Mouse (Mus musculus) hindbrain, embryonic 10.5 days (tissue): ENCODE results near the gene Astl. TPM values are rescaled to one million over a fixed set of nuclear protein-coding genes. Genes with fewer than 3 reads are reported as not detected.
A peak's percentile ranks its signal among the peaks of the same experiment; 100 is the strongest.
"Not testable (repeated sequence)": the region's sequence is repeated elsewhere in the genome, so short reads cannot be mapped to it uniquely, and the experiment has no call there.

Source experiments
- DNase-seq: peaks from one replicate; pipeline ENCODE4 v3.0.0-alpha.2; 2017; ENCODE audit warnings: low spot score
- H3K27ac ChIP-seq: fragments of 300-500 bp; sonication (generic); 2 replicates; pipeline ENCODE4 v1.5.1; 2016; ENCODE audit warnings: mild to moderate bottlenecking, moderate library complexity
- H3K27me3 ChIP-seq: fragments of 300-500 bp; sonication (generic); 2 replicates; pipeline ENCODE4 v1.6.1; 2016; ENCODE audit warnings: mild to moderate bottlenecking; ENCODE audit not compliant: poor library complexity, insufficient read depth, severe bottlenecking
- H3K36me3 ChIP-seq: fragments of 300-500 bp; sonication (generic); 2 replicates; pipeline ENCODE4 v1.6.1; 2016; ENCODE audit warnings: mild to moderate bottlenecking, moderate library complexity
- H3K4me1 ChIP-seq: fragments of 300-500 bp; sonication (generic); replicated peaks from 2 replicates; pipeline ENCODE4 v1.6.1; 2016; ENCODE audit warnings: mild to moderate bottlenecking
- H3K4me3 ChIP-seq: fragments of 300-500 bp; sonication (generic); 2 replicates; pipeline ENCODE4 v1.5.1; 2016; ENCODE audit warnings: mild to moderate bottlenecking, moderate library complexity
- H3K9me3 ChIP-seq: fragments of 300-500 bp; sonication (generic); 2 replicates; pipeline ENCODE4 v1.6.1; 2016; ENCODE audit warnings: mild to moderate bottlenecking, moderate library complexity
- WGBS: fragments of 180-500 bp; shearing (Covaris S2); methylation state at CpG from one replicate; pipeline ENCODE4 v1.1.7; 2016; 5-methylcytosine and 5-hydroxymethylcytosine counted together
- polyA plus RNA-seq: library from polyadenylated mRNA; unstranded; fragments of >200 nt; fragmentation: Nextera tagmentation; extraction: Ambion mirVana; gene quantifications from 2 replicates; pipeline ENCODE4 v1.2.1, GENCODE M21; 2016

Gene Astl
- polyA plus RNA-seq = not detected in 2 replicates

GRCm38 (mm10) chr2:127338416-127338815, at the start of gene Astl:
Astl (plus strand) TSS chr2:127338639.
- H3K36me3 ChIP-seq = no peaks in the 10 kb centered on the region
- no peak for DNase-seq
- H3K27ac ChIP-seq = no peak within 1 kb of the TSS
- H3K4me1 ChIP-seq = peaks cover 17% of the 10 kb centered on the region
- WGBS = 82% methylated on average over 4 of the region's 4 CpGs
- no peaks in the 10 kb centered on the region for H3K9me3 ChIP-seq
- peaks cover 47% of the 10 kb centered on the region for H3K27me3 ChIP-seq
- peak within 1 kb of the TSS; percentile 61; the same call in 1 of the 2 replicates for H3K4me3 ChIP-seq

GRCm38 (mm10) chr2:127292250-127292649, 46.2 kb upstream of the Astl start:
- H3K4me1 ChIP-seq = no peaks in the 10 kb centered on the region
- H3K4me3 ChIP-seq = no peak overlapping the region
- DNase-seq = no peak
- H3K9me3 ChIP-seq = no peaks in the 10 kb centered on the region
- 90% methylated on average over 4 of the region's 4 CpGs for WGBS
- no peak overlapping the region for H3K27ac ChIP-seq
- peaks cover 92% of the 10 kb centered on the region for H3K36me3 ChIP-seq
- no peaks in the 10 kb centered on the region for H3K27me3 ChIP-seq

- Histone ChIP-seq H3K27ac (no peak overlapping the region), H3K4me3 (no peak overlapping the region), H3K9me3 (no peaks in the 10 kb centered on the region), H3K27me3 (no peaks in the 10 kb centered on the region), H3K4me1 (no peaks in the 10 kb centered on the region), H3K36me3 (peaks cover 100% of the 10 kb centered on the region)
- DNase-seq = no peak
- WGBS = 95% methylated on average over 7 of the region's 7 CpGs
These were observed 41.2 kb upstream of the Astl start for GRCm38 (mm10) chr2:127297001-127297805.

DNA sequence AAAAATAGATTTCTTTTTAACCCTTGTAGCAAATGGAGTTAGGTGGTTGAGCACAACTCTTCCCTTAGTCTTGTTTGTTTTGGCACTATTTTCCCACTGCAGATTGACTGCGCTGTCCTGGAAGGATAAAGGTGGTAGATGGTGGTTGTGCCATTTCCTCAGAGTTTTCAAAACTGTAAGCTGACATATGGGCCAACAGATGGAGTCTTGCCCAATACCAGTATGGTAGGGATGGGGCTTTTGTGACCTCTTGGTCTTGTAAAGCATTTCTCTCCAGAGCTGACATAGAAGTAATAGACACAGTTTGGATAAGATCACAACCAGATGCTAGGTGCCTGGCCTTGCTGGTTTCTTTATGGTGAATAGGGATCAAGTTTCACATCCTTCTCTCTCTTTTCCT, 40.4 kb upstream of the Astl start:
- Histone ChIP-seq H3K27me3 (no peaks in the 10 kb centered on the region), H3K4me3 (no peak overlapping the region), H3K36me3 (peaks cover 94% of the 10 kb centered on the region), H3K27ac (no peak overlapping the region), H3K4me1 (no peaks in the 10 kb centered on the region), H3K9me3 (no peaks in the 10 kb centered on the region)
- DNase-seq = no peak
- 97% methylated on average over 1 of the region's 1 CpGs for WGBS

DNA sequence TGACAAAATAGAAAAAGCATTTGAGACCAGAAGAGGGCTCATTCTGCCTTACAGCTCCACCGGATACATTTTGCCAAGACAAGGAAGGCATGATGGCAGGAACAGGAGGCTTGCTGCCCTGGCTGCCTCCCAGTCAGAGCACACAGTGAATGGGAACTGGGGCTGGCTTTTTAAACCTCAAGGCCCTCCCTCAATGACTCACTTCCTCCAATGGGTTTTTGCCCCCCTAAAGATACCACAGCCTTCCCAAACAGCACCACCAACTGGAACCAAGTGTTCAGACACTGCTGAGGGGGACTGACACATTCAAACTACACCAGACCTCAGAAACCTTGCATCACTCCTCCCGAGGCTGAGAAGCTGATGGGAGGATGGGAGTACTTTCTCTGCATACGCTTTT, 37.7 kb upstream of the Astl start:
- 85% methylated on average over 3 of the region's 3 CpGs for WGBS
- peaks cover 67% of the 10 kb centered on the region for H3K36me3 ChIP-seq
- DNase-seq = no peak
- no peaks in the 10 kb centered on the region for H3K27me3 ChIP-seq
- H3K4me3 ChIP-seq = no peak overlapping the region
- H3K9me3 ChIP-seq = no peaks in the 10 kb centered on the region
- no peaks in the 10 kb centered on the region for H3K4me1 ChIP-seq
- no peak overlapping the region for H3K27ac ChIP-seq

DNA sequence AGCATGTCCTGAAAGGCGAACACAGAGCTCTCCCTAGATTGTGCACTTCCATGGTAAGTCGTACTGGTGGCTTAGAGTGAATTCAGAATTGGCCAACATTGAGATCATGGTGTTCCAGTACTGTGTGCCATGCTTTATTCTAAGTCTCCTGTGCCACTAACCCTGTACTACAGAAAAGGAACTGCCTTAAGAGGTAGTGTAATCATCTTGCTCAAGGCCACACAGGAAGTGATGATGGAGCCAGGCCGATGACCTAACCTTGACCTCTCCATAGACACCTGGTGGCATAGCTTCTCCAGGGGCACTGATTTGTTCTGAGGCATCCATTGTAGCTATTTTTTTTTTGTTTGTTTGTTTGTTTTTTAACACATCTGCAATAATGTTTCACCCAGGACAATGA, 36.6 kb upstream of the Astl start:
- no peaks in the 10 kb centered on the region for H3K27me3 ChIP-seq
- H3K27ac ChIP-seq = no peak overlapping the region
- no peak for DNase-seq
- WGBS = 89% methylated on average over 3 of the region's 3 CpGs
- no peaks in the 10 kb centered on the region for H3K4me1 ChIP-seq
- H3K9me3 ChIP-seq = no peaks in the 10 kb centered on the region
- peaks cover 55% of the 10 kb centered on the region for H3K36me3 ChIP-seq
- H3K4me3 ChIP-seq = no peak overlapping the region

DNA sequence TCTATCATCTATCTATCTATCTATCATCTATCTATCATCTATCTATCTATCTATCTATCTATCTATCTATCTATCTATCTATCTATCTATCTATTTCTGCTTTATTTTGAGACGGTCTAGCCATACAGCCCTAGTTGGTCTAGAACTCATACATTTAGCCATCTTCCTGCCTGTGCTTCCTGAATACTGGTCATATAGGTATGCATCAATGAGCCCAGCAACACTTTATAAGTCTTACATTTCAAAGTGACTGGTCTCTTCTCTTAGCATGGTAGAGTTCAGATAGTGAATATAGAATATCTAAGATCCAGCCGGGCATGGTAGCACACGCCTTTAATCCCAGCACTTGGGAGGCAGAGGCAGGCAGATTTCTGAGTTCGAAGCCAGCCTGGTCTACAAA, 34.2 kb upstream of the Astl start:
- not testable (repeated sequence) for H3K27ac ChIP-seq
- H3K36me3 ChIP-seq = peaks cover 32% of the 10 kb centered on the region
- 92% methylated on average over 4 of the region's 4 CpGs for WGBS

GRCm38 (mm10) chr2:127304609-127305210, 33.7 kb upstream of the Astl start:
- Histone ChIP-seq H3K4me3 (no peak overlapping the region), H3K9me3 (no peaks in the 10 kb centered on the region), H3K27me3 (no peaks in the 10 kb centered on the region), H3K36me3 (peaks cover 27% of the 10 kb centered on the region), H3K4me1 (no peaks in the 10 kb centered on the region), H3K27ac (no peak overlapping the region)
- whole genome bisulfite sequencing = 85% methylated on average over 3 of the region's 3 CpGs
- DNase-seq = no peak

More for the DNA sequence above, 34.2 kb upstream of the Astl start:
- H3K4me3 ChIP-seq, H3K27me3 ChIP-seq, H3K9me3 ChIP-seq, DNase-seq, H3K4me1 ChIP-seq: not testable (repeated sequence)

- H3K9me3 ChIP-seq = no peaks in the 10 kb centered on the region
- no peak overlapping the region for H3K4me3 ChIP-seq
- no peak for DNase-seq
- no peak overlapping the region for H3K27ac ChIP-seq
- H3K27me3 ChIP-seq = no peaks in the 10 kb centered on the region
- H3K36me3 ChIP-seq = peaks cover 13% of the 10 kb centered on the region
- H3K4me1 ChIP-seq = no peaks in the 10 kb centered on the region
These were observed 32.3 kb upstream of the Astl start for GRCm38 (mm10) chr2:127306123-127306522.

- no peaks in the 10 kb centered on the region for H3K9me3 ChIP-seq
- no peaks in the 10 kb centered on the region for H3K27me3 ChIP-seq
- 47% methylated on average over 3 of the region's 3 CpGs for WGBS
- no peak overlapping the region for H3K4me3 ChIP-seq
- H3K4me1 ChIP-seq = no peaks in the 10 kb centered on the region
- H3K27ac ChIP-seq = no peak overlapping the region
- 0 out of 2 replicates have a peak, but pooled peaks cover 2% of the 10 kb centered on the region for H3K36me3 ChIP-seq
- DNase-seq = no peak
These were observed 31.3 kb upstream of the Astl start for GRCm38 (mm10) chr2:127307179-127307578.

DNA sequence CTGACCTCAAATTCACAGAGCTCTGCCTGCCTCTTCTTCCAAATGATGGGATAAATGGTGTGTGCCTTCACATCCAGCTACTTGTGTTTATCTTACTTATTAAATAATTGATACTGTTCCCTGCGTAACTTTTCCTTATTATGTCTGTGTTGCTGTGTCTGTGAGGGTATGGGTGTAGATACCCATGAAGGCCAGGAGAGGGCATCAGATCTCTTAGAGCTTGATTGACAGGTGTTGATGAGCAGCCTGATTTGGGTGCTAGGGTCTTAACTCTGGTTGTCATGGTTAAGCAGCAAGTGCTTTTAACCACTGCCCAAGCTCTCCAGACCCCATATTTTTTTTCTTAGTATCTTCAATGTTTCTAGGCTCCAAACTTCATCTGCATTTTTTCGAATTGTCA, 29.8 kb upstream of the Astl start:
- Histone ChIP-seq H3K27me3 (no peaks in the 10 kb centered on the region), H3K4me3 (no peak overlapping the region), H3K36me3 (no peaks in the 10 kb centered on the region), H3K4me1 (no peaks in the 10 kb centered on the region), H3K9me3 (no peaks in the 10 kb centered on the region), H3K27ac (no peak overlapping the region)
- no peak for DNase-seq
- WGBS = 86% methylated on average over 2 of the region's 2 CpGs

- Histone ChIP-seq H3K9me3 (no peaks in the 10 kb centered on the region), H3K4me3 (no peak overlapping the region), H3K27me3 (no peaks in the 10 kb centered on the region), H3K4me1 (peaks cover 10% of the 10 kb centered on the region; the same call in 1 of the 2 replicates), H3K27ac (no peak overlapping the region), H3K36me3 (no peaks in the 10 kb centered on the region)
- no peak for DNase-seq
- WGBS = 63% methylated on average over 2 of the region's 2 CpGs
These were observed 28.2 kb upstream of the Astl start for GRCm38 (mm10) chr2:127310246-127310645.

DNA sequence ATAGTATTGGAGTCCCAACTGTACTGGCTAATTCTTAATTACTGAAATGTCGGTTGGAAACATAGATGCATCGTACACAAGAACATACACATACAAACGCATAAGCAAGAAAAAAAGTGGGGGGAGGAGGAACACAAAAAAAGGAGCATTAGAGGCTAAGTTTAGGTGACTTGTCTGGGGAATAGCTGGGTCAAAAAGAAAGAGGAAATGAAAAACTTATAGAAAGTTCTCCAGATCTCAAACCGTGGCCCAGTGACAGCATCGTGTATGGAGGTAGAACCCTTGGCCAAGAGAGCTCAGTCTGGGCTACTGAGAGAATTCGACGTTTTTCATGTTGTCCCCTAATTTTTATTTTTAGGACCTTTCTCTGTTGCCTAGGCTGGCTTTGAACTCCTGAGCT, 27.8 kb upstream of the Astl start:
- Histone ChIP-seq H3K4me3 (no peak overlapping the region), H3K4me1 (peaks cover 10% of the 10 kb centered on the region; the same call in 1 of the 2 replicates), H3K9me3 (no peaks in the 10 kb centered on the region), H3K27ac (no peak overlapping the region), H3K27me3 (no peaks in the 10 kb centered on the region), H3K36me3 (no peaks in the 10 kb centered on the region)
- WGBS = 93% methylated on average over 7 of the region's 7 CpGs
- DNase-seq = no peak
